Mouse (Mus musculus) frontal cortex, postnatal 14 days (tissue): Measurements from ENCODE around the gene Prkcb.

ENCODE experiments used
- DNase-seq, 2 experiments: peaks; one replicate each; pipeline ENCODE4 v3.0.0; 2022; ENCODE audit warnings: low spot score in 2 of 2

The Prkcb gene

DNA sequence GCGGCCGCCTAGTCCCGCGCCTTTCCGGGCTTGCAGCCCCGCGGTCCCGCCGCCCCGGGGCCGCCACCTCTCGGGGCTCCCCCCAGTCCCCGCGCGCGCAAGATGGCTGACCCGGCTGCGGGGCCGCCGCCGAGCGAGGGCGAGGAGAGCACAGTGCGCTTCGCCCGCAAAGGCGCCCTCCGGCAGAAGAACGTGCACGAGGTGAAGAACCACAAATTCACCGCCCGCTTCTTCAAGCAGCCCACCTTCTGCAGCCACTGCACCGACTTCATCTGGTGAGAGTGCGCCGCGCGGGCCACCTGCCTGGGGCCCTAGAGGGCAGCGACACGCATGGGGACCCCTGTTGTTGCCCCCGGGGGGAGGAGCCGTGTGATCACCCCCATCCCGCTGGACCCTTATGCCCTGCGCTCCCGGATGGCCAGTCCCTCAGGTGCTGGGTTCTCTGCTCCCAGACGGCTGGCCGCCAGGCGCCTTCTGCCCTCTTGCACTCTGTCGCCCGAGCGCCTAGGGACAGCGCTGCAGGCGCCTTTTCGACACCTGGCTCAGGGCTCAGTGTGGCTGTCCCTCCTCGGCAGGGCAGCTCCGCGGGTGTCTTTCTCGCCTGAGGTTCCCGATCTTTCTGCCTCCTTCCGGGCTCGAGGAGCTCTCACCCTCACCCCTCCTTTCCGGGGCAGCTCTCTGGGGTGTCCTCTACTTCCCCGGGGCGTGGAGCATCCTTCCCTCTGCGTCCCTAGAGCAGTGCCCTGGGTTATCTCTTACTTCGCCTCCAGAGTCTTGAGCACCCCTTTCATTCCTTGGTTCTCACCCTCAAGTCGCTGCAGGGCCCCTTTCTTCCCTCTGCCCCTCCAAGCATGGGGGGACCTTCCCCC, 926 bp downstream of the Prkcb start:
- peak in 1 of 2 experiments; percentile 22 for DNase-seq

DNA sequence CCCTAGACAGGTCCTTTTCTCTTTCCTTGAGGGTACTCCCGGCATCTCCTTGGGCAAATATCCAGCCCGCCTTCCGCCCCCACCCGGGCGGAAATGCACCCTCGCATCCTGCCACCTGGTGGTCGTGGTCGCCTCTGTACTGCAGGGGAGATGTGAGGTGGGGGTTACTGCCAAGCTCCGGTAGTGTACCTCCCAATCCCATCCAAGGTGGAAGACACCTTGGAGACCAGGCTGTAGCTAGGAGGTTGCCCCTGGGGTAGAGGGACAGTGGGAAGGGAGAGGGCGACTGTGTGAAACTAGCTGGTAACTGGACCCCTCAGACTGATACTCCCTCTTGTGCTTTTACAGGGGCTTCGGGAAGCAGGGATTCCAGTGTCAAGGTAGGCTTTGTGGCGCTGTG, 1.6 kb downstream of the Prkcb start:
- peak; percentile 48 to 67 for DNase-seq

DNA sequence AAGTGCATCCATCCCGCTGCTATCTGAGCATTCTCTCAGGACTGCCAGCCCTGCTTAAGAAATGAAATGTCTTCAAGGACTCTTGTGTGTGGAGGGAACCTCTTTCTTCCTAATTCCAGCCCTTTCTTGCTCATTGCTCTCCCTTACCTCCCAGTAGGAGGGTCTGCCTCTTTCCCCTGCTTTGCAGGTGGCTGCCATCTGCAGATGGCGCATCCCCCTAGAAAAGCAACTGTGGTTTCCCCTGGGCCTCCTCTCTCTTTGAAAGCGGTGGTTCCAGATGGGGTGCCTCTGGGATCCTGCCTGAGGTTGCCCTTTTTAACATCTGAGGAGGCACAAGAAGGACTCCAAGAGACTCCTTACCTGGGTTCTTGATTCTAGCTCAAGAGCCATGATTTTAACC, 2.2 kb downstream of the Prkcb start:
- no peak for DNase-seq

DNA sequence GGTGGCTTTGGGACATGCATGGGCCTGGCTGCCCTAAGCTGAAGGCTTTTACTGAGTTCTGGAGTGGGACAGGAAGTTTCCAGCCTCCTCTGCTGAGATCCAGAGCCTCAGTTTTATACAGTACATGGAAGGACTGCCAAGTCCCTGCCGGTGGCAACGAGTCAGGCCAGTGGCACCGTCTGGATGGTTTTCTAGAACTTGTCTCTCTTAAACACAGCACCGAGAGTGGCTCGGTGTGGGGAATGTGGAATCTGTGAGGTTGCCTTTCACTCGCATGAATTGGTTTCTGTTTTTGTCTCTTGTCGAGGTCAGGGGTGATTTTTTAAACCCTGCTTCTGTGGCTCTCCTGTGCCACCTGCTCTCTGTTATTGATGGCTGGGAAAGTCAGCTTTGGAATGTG, 3.6 kb downstream of the Prkcb start:
- DNase-seq, result no peak

DNA sequence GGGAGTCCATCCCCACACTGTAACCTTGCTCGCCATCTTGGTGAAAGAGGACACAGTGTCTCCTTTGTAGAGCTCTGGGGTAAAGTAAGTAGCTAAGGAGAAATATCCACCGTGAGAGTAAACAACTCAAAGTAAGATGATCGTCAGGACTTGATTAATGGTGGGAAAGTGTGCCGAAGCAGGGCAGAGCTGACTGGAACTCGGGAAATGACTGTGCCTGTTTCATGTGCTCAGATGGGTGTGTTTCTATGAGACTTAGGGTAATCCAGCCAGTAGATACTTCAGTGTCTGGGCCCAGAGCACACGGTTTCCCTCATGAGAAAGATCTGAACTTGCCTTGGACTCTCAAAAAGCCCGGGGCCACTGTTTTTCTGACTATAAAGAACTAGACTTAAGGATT, 5.6 kb downstream of the Prkcb start:
- DNase-seq, result no peak

DNA sequence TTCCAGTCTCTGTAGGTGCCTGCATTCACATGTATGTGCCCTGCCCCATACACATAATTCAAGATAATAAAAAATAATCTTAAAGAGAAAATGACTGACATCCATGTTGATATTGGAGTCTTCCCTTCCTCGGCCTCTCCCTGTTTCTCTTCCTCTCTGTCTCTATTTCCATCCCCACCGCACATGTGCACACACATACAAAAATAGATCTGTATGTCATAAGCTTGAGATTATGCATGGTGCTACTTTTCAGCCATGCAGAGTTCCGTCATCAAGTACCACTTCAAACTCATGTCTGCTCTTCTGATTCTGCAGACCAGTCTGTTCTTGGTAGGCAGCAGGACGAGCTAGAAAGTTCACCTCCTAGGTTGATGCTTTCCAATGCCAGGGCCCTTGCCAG, 6.8 kb downstream of the Prkcb start:
- no peak for DNase-seq

DNA sequence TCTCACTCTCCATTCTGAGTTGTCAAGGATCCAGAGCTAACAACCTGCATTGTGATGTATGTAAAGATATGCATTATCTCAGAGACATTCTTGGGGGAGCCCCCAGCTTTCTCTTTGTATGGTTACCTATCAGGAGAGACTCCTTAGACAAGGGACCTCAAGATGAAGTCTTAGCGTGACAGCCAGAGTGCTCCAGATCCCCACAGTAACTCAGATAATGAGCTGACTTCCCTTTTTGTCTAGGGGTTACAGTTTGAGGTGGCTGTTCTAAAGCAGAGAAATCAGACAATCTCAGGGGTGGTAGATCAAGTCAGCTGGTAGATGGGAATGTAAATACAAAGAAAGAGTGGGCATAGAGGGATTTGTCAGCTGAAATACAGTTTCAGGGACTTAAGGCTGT, 7.8 kb downstream of the Prkcb start:
- DNase-seq, result no peak

DNA sequence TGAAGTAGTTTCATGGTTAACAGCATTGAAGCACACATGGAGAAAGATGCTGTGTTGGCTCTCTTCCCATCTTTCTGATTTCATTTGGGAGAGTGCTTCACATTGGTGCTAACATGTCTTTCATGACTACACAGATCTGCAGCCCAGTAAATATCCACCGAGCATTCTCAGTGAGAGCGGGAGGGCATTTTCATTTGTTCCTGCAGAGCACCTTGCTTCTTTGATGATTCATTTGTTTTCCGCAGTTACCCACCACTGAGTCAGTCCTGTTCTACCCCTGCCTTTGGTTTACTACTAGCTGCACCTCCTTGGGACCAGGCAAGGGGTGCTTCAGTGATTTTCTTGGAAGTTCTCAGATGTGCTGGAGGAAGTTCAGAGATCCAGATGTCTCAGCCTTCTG, 8.3 kb downstream of the Prkcb start:
- DNase-seq, result no peak

DNA sequence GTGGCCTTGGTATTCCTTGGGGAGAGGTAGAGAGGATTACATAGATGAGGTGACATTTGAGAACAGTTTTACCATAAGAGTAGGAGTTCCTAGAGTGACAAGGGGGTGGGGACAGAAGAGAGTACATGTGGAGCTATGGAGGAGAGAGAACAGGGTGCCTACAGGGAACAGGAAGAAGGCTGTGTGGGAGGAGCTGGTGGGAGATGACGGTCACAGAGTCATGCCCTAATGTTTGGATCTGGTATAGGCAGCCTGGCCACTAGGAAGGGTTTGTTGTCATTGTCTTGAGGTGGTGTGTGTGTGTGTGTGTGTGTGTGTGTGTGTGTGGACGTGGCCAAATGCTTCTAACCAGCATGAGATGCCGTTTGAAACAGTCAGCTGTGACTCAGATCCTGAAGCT, 9.1 kb downstream of the Prkcb start:
- DNase-seq, result no peak

DNA sequence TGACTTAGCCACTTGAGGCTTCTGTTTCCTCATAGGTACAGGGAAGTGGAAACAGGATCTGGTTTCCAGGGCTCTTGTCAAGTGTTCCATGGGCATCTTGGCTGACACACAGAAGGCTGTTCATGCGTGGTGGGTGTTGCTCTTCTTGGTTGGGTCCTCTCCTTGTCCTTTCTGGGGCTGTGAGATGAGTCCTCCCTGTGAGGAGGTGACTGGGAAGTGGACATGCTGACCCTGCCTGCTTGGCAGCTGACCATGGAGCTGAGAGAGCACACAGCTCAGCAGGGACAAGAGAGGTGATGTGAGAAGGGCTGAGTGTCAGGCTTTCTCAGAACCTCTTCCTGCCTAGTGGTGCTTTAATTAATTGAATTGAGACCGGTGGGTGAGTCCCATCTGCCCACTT, 10.2 kb downstream of the Prkcb start:
- no peak for DNase-seq

DNA sequence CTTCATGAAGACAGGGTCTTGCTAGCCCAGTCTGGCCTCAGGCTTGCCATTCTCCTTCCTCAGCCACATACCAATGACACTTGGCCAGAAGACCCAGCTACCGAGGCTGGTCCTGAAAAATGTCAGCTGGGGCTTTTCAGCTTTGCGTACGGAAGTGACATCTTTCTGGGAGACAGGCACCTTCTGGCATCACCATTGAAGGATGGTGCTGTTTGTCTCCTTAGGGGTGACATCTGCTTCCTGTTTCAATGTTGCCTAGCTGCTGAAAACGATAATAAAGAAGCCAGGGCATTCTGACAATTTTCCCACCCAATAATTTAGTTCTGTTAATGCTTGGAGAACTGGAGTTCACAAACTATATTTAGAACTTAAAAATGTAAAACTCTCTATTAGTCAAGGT, 12.0 kb downstream of the Prkcb start:
- no peak for DNase-seq

DNA sequence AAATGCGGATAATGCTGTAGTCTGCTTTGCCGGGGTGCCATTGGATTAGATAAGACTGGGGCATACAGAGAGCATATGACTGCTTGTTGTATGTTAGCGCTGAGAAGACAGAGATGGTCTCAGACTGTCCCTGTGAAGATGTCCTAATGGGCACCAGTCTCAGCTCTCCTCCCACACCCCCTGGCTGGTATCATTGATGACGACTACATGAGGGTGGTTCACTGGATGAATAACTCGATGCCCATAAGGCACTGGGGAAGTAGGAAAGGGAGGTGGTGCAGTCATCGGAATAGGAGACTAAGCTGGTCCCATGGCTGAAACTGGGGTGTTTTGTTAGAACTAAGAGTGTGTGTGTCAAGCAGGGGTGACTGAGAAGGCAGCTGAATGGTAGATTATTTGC, 14.0 kb downstream of the Prkcb start:
- DNase-seq, result no peak

DNA sequence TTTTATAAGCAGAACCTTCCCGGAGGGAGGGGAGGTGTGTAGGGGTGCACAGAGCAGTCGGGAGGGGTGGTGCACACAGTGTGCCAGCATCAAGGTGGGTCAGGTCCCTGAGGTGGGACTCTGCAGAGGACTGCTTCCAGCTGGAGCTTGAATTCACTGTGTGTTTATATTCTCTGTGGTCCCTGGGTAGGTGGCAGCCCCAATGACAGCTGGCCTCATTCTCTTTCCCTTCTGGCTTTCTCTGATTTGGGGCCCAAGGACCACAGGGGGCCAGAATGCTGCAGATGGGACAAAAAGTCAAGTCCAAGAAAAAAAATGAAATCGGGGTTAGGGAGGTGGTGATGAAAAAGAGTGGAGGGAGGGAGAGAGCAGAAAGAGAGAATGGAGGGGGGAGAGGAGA, 15.4 kb downstream of the Prkcb start:
- no peak for DNase-seq

DNA sequence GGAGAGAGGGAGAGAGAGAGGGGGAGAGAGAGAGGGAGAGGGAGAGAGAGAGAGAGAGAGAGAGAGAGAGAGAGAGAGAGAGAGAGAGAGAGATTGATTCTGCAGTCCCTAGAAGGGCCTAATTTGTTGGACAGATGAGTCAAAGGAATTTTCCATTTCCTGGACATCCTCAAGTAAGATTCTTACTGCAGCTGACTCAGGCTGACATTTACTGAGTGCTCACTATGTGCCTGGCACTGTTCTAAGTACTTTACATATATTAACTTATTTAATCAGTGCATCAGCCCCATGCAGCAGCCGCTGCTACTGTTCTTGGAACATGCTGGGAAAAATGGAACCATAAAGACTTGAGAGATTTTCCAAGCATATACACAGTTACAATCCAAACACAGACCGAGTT, 16.0 kb downstream of the Prkcb start:
- no peak for DNase-seq

DNA sequence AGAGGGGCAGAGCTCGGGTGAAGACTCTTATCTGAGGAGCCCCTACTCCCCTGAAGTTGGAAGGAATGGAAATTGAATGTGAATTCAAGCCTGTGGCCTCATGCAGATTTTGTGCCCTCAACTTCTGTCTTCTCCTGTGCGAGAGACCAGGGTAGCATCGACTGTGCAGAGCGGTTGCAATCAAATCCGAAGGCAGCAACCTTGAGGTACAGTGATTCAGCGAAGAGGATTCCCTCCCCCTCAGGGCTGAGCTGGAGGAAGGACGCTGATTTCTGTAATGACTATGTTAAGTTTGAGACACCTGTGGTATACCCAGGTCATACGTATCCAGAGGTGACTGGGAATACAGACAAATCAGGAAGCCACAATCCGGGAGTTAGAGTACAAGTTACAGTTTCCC, 18.7 kb downstream of the Prkcb start:
- DNase-seq, result no peak

DNA sequence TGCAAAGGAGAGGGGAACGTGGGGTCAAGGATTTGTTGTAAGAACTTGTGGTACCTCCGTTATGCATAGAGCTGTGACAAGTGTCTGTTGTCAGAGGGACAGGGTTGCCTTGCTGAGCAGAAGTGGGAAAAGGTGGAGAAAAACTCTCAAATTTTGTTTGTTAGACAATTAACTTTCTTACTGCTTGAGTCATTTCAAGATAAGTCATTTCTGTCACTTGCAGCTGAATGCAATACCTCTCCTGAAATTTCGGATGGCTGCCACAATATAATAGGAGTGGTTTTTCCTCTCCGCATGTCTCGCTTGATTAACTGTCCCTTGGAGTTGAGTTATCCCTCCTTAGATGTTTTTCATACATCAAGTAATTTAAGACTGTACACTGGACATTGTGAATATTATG, 20.1 kb downstream of the Prkcb start:
- no peak for DNase-seq

DNA sequence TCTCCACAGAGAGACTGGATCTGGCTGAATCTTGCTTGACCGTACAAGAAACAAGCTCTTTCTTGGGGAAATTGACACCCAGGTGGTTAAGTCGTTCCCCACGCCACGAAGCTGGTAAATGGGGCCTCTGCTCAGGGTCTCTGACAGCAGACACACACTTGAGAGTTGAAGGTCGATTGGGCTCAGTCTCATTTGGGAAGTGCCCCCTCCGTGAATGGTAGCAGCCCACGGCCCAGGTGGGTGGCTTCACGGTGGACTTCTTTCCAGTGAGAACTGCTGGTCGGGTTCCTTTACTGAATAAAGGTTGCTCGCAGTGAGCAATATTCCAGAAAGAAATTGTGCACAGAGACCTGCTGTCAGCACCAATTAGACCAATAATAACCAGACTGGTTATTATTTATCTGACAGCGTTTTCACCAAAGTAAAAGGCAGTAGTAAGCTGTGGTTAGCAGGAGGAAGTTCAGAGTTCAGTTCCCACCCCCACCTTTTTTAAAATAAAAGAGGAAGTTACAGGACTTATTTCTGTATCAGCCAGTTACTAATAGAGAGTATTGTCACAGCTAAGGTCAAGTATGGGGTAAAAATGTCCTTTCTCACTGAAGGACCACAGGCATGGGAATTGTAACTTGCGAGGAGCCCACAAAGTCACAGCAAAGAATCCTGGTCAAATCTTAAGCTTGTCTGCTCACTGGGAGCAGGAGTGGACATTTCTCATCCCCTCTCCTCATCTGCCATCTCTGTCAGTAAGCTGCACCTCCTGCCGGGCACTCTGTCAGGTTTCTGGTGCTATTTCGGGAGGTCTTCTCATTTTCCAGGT, 21.6 kb downstream of the Prkcb start:
- DNase-seq, result no peak

DNA sequence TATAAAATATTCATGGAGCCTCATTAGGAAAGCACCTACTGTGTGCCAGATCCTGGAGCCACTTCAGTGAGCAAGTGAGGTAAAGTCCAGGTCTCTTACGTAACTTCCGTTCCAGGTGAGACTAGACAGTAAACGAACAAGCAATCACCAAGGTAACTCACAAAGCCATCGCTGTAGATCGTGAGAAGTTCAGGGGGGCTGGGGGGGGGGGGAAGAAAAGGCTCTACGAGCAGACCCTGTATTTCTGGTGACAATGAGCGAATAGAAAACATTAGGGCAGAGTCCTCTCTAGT, 22.1 kb downstream of the Prkcb start:
- no peak for DNase-seq

DNA sequence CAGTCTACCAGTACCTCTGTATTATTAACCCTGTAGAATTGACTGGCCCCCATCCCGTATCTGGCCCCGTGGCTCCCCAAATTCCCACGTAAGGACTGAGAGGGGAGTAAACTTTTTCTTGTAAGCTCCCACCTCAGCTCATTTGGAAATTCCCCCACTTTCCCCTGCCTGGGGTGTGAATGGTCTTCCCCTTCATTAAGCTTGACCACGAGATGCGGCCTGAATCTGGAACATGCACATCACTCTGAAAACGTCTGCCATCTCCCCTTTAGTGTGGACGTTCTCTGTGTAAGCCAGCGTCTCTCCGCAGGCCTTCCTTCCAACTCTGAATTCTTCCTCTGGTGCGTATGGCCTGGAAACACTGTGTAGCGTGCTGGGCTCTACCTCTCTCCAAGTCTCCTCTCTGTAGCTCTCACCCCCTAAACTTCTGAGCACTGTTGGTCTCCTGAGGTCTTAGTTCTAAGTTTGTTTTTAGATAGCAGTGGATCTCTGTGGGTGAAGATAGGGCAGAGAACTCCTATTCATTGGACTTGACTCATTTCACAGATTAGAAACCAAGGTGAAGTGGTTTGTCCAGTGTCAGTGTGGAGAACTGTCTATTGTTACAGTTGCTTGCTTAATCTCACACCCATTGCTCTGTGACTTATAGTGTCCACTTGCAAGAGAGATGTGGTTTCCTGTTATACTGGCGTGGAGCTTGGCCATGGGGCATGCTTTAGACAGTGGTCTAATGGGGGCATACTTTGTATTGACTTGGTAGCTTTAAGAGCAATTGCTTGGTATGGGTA, 25.3 kb downstream of the Prkcb start:
- no peak for DNase-seq

DNA sequence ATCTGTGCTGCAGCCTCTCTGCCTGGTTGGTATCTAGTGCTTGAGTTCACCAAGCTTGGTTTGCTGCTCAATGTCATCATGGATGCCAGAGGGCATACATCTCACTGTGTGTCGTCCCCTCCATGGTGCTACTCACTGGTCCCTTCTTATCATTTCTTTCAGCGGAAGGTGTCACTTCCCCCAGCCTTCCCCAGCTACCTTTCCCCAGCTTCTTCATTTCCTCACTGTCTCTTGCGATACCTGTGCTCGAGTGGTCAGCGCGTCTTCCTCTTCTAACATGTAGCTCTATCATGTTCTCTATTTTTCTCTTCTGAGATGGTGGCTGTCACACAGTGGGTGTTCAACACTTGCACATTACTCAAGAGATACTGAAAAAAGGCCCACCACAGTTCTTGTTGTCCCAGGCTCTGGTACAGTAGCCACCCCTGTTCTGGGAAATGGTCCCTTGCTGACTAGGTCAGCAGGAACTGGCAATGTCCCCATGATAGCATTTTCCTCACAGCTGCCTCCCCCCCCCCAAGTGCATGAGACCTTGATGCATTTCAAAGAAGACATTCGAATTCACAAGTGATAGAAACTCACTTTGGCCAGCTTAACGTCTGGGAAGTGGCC, 27.3 kb downstream of the Prkcb start:
- no peak for DNase-seq

DNA sequence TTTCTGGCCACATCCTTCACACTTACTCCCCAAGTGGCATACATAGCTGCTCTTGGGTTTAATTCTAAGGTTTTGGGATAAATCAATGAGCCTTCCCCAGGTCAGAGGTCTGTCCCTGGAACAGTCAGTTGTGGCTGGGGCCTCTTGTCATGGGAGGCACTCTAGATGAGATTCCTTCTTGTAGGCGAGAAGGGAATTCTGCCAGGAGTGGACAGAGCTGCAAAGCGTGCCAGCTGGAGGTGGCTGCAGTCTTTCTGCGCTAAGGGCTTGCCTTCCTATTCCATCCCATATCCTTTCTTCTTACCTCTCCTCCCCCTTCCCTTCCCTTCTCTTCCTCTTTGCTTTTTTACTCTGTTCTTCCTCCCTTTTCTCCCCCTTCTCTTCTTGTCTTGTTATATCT, 28.1 kb downstream of the Prkcb start:
- DNase-seq, result no peak

DNA sequence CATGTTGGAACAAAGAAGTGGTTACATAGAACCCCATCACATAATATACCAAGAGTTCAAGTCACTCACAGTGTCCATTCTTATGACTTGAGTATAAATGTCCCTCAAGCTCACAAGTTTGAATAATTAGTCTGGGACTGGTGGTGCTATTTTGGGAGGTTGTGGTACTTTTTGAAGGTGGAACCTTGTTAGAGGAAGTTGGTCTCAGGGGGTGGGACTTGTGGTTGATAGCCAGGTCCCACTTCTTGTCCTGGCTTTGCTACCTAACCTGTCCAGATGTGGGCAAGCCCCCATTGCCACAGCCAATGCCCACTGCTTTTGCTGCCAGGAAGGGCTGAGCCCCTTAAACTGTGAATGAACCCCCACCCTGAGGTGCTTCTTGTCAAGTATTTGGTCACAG, 28.9 kb downstream of the Prkcb start:
- DNase-seq, result no peak
